Mouse (Mus musculus) layer of hippocampus, adult 11-12 months (tissue): ENCODE results near the gene 5830473C10Rik.
"Not testable (repeated sequence)": the region's sequence is repeated elsewhere in the genome, so short reads cannot be mapped to it uniquely, and the experiment has no call there.

Experiments
- DNase-seq: peaks from one replicate; pipeline ENCODE4 v3.0.0; 2022; ENCODE audit warnings: low spot score

Gene 5830473C10Rik

GRCm38 (mm10) chr5:90594945-90595344 lies 34.0 kb downstream of the 5830473C10Rik start:
- DNase-seq = no peak

- no peak for DNase-seq
These were observed 35.2 kb downstream of the 5830473C10Rik start for GRCm38 (mm10) chr5:90596155-90596554.

GRCm38 (mm10) chr5:90601469-90601868 lies 40.6 kb downstream of the 5830473C10Rik start:
- peak; percentile 64 for DNase-seq

- DNase-seq = no peak
These were observed 42.6 kb downstream of the 5830473C10Rik start for GRCm38 (mm10) chr5:90603407-90603923.

- DNase-seq = no peak
These were observed 48.0 kb downstream of the 5830473C10Rik start for GRCm38 (mm10) chr5:90608906-90609305.

GRCm38 (mm10) chr5:90611388-90611787 lies 50.5 kb downstream of the 5830473C10Rik start:
- no peak for DNase-seq

- DNase-seq = no peak
These were observed 51.2 kb downstream of the 5830473C10Rik start for GRCm38 (mm10) chr5:90611996-90612611.

- DNase-seq = not testable (repeated sequence)
These were observed 51.8 kb downstream of the 5830473C10Rik start for GRCm38 (mm10) chr5:90612751-90613150.

- no peak for DNase-seq
These were observed 57.0 kb downstream of the 5830473C10Rik start for GRCm38 (mm10) chr5:90617859-90618258.

GRCm38 (mm10) chr5:90621316-90621715 lies 60.4 kb downstream of the 5830473C10Rik start:
- no peak for DNase-seq

GRCm38 (mm10) chr5:90621726-90622125 lies 60.8 kb downstream of the 5830473C10Rik start:
- no peak for DNase-seq

GRCm38 (mm10) chr5:90623209-90623608 lies 62.3 kb downstream of the 5830473C10Rik start:
- DNase-seq = no peak

- DNase-seq = no peak
These were observed 64.0 kb downstream of the 5830473C10Rik start for GRCm38 (mm10) chr5:90624708-90625425.

GRCm38 (mm10) chr5:90627423-90627822 lies 66.5 kb downstream of the 5830473C10Rik start:
- DNase-seq = no peak

- DNase-seq = no peak
These were observed 67.1 kb downstream of the 5830473C10Rik start for GRCm38 (mm10) chr5:90628011-90628410.

- no peak for DNase-seq
These were observed 67.6 kb downstream of the 5830473C10Rik start for GRCm38 (mm10) chr5:90628530-90628929.

GRCm38 (mm10) chr5:90634885-90635284 lies 74.0 kb downstream of the 5830473C10Rik start:
- DNase-seq = no peak

- no peak for DNase-seq
These were observed 79.6 kb downstream of the 5830473C10Rik start, which contains the start of gene Rassf6 for GRCm38 (mm10) chr5:90640286-90641217. Rassf6 (minus strand) TSS chr5:90640657.

GRCm38 (mm10) chr5:90641218-90641610 lies 80.3 kb downstream of the 5830473C10Rik start:
- DNase-seq = no peak

GRCm38 (mm10) chr5:90645579-90645978 lies 84.7 kb downstream of the 5830473C10Rik start:
- no peak for DNase-seq

GRCm38 (mm10) chr5:90646398-90646797 lies 85.5 kb downstream of the 5830473C10Rik start:
- DNase-seq = no peak
